In genomic region chr6:84436716-84437115, GRCm38 (mm10) we compare ENCODE assay signal across 29 mouse cellular contexts.
"Had no signal": no experiment of that assay in that cellular context is flagged by ENCODE, and none has a peak within 500 bp of the region (broad histone marks: within the 10 kb centered on the region; RNA-seq: fewer than 3 reads in every experiment).

No protein-coding gene starts in this region.

- H3K27ac ChIP-seq: heart, embryonic 13.5 days; heart, embryonic 15.5 days; hindbrain, embryonic 10.5 days; hindbrain, embryonic 12.5 days; hindbrain, embryonic 13.5 days; hindbrain, embryonic 14.5 days; hindbrain, embryonic 15.5 days; hindbrain, postnatal 0 days; intestine, embryonic 15.5 days; kidney, embryonic 15.5 days; kidney, postnatal 0 days; layer of hippocampus, adult 2 months; left cerebral cortex, adult 2 months had no signal

- H3K4me3 ChIP-seq: heart, embryonic 12.5 days; heart, embryonic 13.5 days; heart, embryonic 15.5 days; hindbrain, embryonic 10.5 days; hindbrain, embryonic 12.5 days; hindbrain, embryonic 13.5 days; hindbrain, embryonic 15.5 days; intestine, embryonic 15.5 days; kidney, embryonic 15.5 days; layer of hippocampus, adult 2 months; left cerebral cortex, adult 2 months had no signal

- H3K4me1 ChIP-seq: heart, embryonic 12.5 days; heart, embryonic 13.5 days; heart, embryonic 15.5 days; hindbrain, embryonic 12.5 days; hindbrain, embryonic 15.5 days; intestine, embryonic 15.5 days; kidney, embryonic 15.5 days had no signal

- H3K36me3 ChIP-seq: heart, embryonic 12.5 days; heart, embryonic 13.5 days; heart, embryonic 15.5 days; hindbrain, embryonic 10.5 days; hindbrain, embryonic 12.5 days; hindbrain, embryonic 13.5 days; hindbrain, embryonic 15.5 days; intestine, embryonic 15.5 days; kidney, embryonic 15.5 days had no signal

- DNase-seq: heart, postnatal 10 days; heart, postnatal 14 days; heart, postnatal 4 days; kidney, adult 11 months; kidney, adult 18-20 months; kidney, adult 2 months; kidney, adult 8-10 months; kidney, adult 9 months; kidney, postnatal 10 days; kidney, postnatal 14 days; kidney, postnatal 25 days; kidney, postnatal 36 days; kidney, postnatal 4 days; layer of hippocampus, adult 9-11 months; layer of hippocampus, postnatal 36 days had no signal

- H3K27me3 ChIP-seq: hindbrain, embryonic 15.5 days; intestine, embryonic 15.5 days had no signal

- H3K9me3 ChIP-seq: heart, embryonic 15.5 days; hindbrain, embryonic 10.5 days; hindbrain, embryonic 12.5 days; hindbrain, embryonic 13.5 days; hindbrain, embryonic 15.5 days; intestine, embryonic 15.5 days; kidney, embryonic 15.5 days had no signal
